Mouse (Mus musculus) liver, postnatal 0 days (tissue): ENCODE data around the gene Scaf1.

Source experiments
- CTCF ChIP-seq: sonication (generic); IDR thresholded peaks from 2 replicates; pipeline ENCODE4 v1.5.1; 2016; ENCODE audit warnings: antibody characterized with exemption, low read depth
- EP300 ChIP-seq: IDR thresholded peaks from 2 replicates; pipeline ENCODE4 v1.6.1; 2016; ENCODE audit warnings: antibody characterized with exemption, low read depth, mild to moderate bottlenecking

- peak; percentile 13; the same call in 1 of the 2 replicates for TF ChIP-seq CTCF
- 0 out of 2 replicates have a peak, but pooled peaks have one; percentile 44 for TF ChIP-seq EP300
These were observed 41.6 kb downstream of the Scaf1 start, which contains the start of gene Cpt1c for GRCm38 (mm10) chr7:44974383-44975116.
